Mouse (Mus musculus): Measurements from ENCODE around the gene Vmp1. TPM values are rescaled to one million over a fixed set of nuclear protein-coding genes. Genes with fewer than 3 reads are reported as not detected.
A peak's percentile ranks its signal among the peaks of the same experiment; 100 is the strongest.

The Vmp1 gene
- polyA plus RNA-seq, 1 experiment, result 178 TPM

DNA sequence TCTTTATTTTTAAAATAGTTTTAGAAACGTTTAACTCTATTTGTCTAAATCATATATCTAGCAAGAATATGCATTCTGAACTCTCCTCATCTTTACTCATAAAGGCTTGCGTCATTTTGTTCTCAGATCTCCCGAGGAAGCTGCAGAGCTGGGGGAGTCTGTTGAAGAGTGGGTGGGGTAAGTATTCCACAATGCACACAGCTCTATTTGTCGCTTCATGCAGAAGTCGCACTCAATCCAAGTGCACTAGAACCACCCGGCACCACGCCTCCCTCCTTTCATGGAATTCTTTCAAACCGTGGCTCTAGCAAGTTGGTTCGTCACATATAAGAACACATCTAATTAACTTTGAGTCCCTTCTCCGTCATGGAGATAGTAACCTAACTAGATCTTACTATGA lies 93.1 kb downstream of the Vmp1 start:
- Histone ChIP-seq H3K27ac (ENCODE audit: insufficient read depth, low read depth, low read length) (no peak overlapping the region), H3K4me3 (ENCODE audit: insufficient read depth, low read length) (no peak overlapping the region), H3K4me1 (ENCODE audit: control insufficient read depth, insufficient read depth, low read length) (peaks cover 56% of the 10 kb centered on the region)
- TF ChIP-seq CTCF (IDR thresholded peaks at IDR 0.05; ENCODE audit: low read depth, low read length) (no peak), POLR2A (IDR thresholded peaks at IDR 0.05; ENCODE audit: borderline replicate concordance, low read depth, low read length) (no peak)

DNA sequence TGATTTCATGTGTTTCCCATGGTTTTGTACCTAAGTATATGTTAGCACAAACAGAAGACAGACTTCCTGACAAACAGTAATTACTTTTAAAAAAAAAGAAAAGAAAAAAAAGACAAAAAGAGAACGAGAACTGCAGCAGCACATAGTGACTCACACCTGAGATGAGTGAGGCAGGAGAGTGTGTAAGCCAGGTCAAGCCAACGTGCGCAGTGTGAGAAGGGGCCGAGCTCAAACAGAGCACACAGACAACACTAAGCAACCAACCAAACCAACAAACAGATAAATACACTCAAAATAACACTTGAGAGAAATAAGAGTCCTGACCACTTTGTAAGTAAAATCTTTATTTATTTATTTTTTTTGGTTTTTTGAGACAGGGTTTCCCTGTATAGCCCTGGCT lies 93.6 kb downstream of the Vmp1 start:
- H3K4me1 ChIP-seq (ENCODE audit: control insufficient read depth, insufficient read depth, low read length), result peaks cover 56% of the 10 kb centered on the region
- H3K4me3 ChIP-seq (ENCODE audit: insufficient read depth, low read length), result no peak overlapping the region
- no peak for TF ChIP-seq POLR2A (IDR thresholded peaks at IDR 0.05; ENCODE audit: borderline replicate concordance, low read depth, low read length)
- H3K27ac ChIP-seq (ENCODE audit: insufficient read depth, low read depth, low read length), result no peak overlapping the region

DNA sequence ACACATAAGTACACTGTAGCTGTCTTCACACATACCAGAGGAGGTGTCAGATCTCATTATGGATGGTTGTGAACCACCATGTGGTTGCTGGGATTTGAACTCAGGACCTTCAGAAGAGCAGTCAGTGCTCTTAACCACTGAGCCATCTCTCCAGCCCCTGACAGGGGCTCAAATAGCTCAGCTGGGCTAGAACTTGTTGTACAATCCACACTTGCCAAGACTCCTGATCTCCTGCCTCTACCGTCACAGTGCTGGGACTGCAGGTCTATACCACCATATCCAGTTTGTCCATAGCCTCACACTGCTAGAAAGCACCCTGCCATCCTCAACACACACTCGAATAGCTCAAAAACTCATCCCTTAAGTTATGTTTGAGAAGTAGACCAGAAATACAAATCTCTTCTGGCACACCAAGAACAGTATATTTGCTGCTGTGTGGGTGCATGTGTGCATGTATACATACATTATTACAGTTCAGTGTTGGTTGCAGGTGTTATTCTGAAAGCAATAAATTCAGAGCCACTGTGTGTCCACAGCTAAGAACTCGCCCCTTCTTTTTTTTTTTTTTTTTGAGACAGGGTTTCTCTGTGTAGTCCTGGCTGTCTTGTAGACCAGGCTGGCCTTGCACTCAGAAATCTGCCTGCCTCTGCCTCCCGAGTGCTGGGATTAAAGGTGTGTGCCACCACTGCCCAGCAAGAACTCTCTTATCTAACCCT lies 94.9 kb downstream of the Vmp1 start:
- H3K4me1 ChIP-seq (ENCODE audit: control insufficient read depth, insufficient read depth, low read length), result peaks cover 44% of the 10 kb centered on the region
- no peak overlapping the region for H3K27ac ChIP-seq (ENCODE audit: insufficient read depth, low read depth, low read length)
- H3K4me3 ChIP-seq (ENCODE audit: insufficient read depth, low read length), result no peak overlapping the region
- TF ChIP-seq CTCF (IDR thresholded peaks at IDR 0.05; ENCODE audit: low read depth, low read length) (no peak), POLR2A (IDR thresholded peaks at IDR 0.05; ENCODE audit: borderline replicate concordance, low read depth, low read length) (no peak)

DNA sequence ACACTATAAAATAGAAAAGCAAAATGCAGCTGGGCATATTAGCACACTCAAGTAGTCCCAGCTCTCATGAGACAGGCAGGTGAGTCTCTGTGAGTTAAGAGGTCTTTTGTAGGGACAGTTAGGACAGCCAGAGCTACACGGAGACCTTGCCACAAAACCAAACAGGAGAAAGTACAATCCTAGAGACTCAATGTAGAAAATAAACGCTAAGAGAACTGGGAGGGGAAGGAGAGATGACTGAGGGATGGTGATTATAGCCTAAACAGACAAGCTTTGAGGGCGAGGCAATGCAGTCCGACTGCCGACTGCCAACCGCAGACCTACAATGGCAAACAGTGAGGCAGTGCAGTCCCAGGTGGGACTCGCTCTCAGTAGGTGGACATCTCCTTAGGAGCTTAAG lies 95.8 kb downstream of the Vmp1 start:
- no peak overlapping the region for H3K4me3 ChIP-seq (ENCODE audit: insufficient read depth, low read length)

DNA sequence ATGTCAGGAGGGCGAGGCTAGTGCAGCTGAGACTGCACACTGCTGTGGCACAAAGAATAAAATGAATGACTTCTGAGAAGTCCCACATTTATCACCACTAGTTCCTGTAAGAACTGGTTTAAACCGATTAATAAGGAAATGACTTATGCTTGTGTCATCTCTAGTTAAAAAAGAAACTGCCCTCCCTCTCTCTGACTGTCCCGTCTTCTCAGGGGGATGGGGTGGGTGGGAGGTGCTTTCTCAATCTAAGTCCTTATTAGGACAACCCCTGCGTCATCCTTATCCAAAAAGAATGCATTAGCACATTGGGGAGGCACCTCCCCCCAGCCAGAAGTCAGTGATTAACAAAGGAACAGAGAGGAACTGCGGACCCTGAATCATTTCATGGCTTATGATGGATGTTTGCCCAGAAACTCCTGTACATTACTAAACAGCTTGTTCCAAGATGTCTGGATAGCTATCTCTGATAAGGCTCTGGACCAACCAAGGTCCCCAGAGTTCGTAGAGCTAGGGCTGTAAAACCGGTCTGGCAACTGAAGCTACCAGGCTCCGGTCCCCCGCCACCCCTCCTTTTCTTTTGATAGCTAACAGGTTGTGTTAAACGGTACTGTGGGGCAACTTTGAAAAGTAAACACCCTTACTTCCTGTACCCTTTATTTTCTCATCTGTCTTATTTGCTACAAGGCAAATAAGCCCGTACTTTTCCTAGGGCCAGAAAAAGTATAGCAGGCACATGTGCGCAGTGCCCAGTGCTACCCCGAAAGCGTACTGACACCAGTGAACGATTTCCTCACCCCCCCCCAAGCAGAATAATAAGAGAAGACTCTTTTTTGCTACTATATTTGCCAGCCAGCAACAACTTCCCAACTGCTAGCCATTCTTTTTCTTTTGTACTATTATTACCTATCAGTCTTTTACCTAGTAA lies 96.5 kb downstream of the Vmp1 start:
- Histone ChIP-seq H3K4me1 (ENCODE audit: control insufficient read depth, insufficient read depth, low read length) (peaks cover 36% of the 10 kb centered on the region), H3K27ac (ENCODE audit: insufficient read depth, low read depth, low read length) (peak overlapping the region; percentile 96), H3K4me3 (ENCODE audit: insufficient read depth, low read length) (peak overlapping the region; percentile 70)
- no peak for TF ChIP-seq CTCF (IDR thresholded peaks at IDR 0.05; ENCODE audit: low read depth, low read length)
- TF ChIP-seq POLR2A (IDR thresholded peaks at IDR 0.05; ENCODE audit: borderline replicate concordance, low read depth, low read length), result 0 out of 2 replicates have a peak, but pooled peaks have one; percentile 61

More for the DNA sequence above, 95.8 kb downstream of the Vmp1 start:
- H3K4me1 ChIP-seq (ENCODE audit: control insufficient read depth, insufficient read depth, low read length), result peaks cover 38% of the 10 kb centered on the region
- peak overlapping the region; percentile 85 for H3K27ac ChIP-seq (ENCODE audit: insufficient read depth, low read depth, low read length)
- TF ChIP-seq CTCF (IDR thresholded peaks at IDR 0.05; ENCODE audit: low read depth, low read length) (no peak), POLR2A (IDR thresholded peaks at IDR 0.05; ENCODE audit: borderline replicate concordance, low read depth, low read length) (no peak)

DNA sequence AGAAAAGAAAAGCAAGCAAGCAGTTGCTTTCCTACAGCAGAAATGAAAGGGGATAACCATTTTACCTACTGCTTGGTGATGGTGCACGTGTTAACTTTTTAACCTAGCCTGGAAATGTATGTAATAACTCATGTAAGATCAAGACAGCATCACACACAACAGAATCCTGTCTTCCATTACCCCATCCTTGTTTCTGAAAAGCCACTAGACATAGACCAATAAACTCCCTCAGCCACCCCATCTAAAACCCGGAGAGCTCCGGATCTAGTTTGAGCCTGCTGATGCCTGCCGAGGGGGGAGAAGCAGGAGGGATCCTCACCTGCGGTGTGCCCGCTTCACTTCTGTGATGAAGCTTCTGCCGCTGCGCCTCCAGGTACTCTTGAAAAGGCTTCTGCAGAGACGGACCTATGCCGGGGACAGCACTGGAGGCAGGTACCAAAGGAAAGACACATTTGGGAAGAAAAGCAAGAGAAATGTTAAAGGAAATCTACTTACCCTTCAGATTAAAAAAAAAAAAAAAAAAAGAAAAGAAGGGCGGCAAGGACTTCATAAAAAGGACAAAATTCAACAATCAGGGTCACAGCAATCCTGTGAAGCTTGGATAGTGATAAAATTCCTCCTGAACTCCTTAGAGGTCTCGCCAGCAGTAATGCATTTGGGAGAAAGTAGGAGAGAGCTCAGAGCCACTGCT lies 97.3 kb downstream of the Vmp1 start:
- Histone ChIP-seq H3K27ac (ENCODE audit: insufficient read depth, low read depth, low read length) (peak overlapping the region; percentile 96), H3K4me3 (ENCODE audit: insufficient read depth, low read length) (peak overlapping the region; percentile 70), H3K4me1 (ENCODE audit: control insufficient read depth, insufficient read depth, low read length) (peaks cover 32% of the 10 kb centered on the region)
- TF ChIP-seq CTCF (IDR thresholded peaks at IDR 0.05; ENCODE audit: low read depth, low read length), result no peak
- TF ChIP-seq POLR2A (IDR thresholded peaks at IDR 0.05; ENCODE audit: borderline replicate concordance, low read depth, low read length), result no peak

DNA sequence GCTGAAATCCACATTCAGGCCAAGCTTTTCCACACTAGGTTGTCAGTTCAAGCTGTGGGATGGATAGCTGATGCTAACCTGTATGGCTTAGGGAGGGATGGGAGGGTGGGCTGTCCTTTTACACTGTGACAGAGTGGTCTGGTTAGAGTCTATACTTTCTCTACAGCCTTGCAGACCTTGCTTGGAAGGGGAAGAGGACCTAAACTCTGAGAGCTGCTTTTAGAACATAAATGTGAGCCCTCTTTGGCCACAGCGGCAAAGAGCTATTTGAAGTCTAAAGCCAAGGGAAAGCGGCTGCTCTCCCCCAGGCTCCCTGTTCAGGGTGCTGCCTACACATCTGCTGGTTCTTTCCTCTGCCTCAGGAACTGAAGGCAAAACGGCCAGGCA lies 98.0 kb downstream of the Vmp1 start:
- TF ChIP-seq CTCF (IDR thresholded peaks at IDR 0.05; ENCODE audit: low read depth, low read length) (no peak), POLR2A (IDR thresholded peaks at IDR 0.05; ENCODE audit: borderline replicate concordance, low read depth, low read length) (no peak)
- H3K27ac ChIP-seq (ENCODE audit: insufficient read depth, low read depth, low read length), result peak overlapping the region; percentile 96
- peaks cover 31% of the 10 kb centered on the region for H3K4me1 ChIP-seq (ENCODE audit: control insufficient read depth, insufficient read depth, low read length)
- H3K4me3 ChIP-seq (ENCODE audit: insufficient read depth, low read length), result peak overlapping the region; percentile 70

DNA sequence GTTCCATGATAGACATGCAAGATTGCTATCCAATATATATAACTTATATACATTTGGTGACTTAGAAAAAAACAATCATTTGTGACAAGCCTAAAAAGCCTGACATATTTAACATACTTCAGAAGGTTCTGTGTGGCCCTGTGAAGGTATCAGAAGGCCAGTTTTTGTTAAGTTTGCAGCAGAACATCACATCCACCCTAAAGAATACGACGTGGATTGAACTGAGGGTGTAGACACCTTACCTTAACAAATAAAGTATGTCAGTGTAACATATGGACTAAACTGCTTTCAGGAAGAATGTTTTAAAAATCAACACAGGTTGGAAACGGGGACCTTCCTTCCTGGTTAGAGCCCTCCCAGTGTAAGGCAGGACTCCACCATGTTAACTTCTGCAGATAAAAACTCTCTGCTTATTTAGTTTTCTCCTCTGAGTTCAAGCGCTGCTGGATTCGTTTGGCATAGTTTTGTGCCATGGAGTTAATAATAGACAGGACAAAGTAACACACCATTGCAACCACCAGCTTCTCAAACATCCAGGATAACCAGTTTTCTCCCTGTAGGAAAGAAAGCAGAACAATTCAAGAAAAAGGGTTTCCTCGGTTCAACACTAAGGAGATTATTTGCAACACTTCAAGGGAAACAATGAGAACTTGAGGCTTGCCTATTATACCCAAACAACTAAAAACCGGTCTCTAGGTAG lies 98.6 kb downstream of the Vmp1 start:
- peak overlapping the region; percentile 96 for H3K27ac ChIP-seq (ENCODE audit: insufficient read depth, low read depth, low read length)
- peak overlapping the region; percentile 70 for H3K4me3 ChIP-seq (ENCODE audit: insufficient read depth, low read length)
- peaks cover 32% of the 10 kb centered on the region for H3K4me1 ChIP-seq (ENCODE audit: control insufficient read depth, insufficient read depth, low read length)

More for the DNA sequence above, 98.6 kb downstream of the Vmp1 start:
- TF ChIP-seq CTCF (IDR thresholded peaks at IDR 0.05; ENCODE audit: low read depth, low read length) (no peak), POLR2A (IDR thresholded peaks at IDR 0.05; ENCODE audit: borderline replicate concordance, low read depth, low read length) (no peak)
